Mouse (Mus musculus) heart, embryonic 12.5 days (tissue): ENCODE data around the gene Pmp22. TPM values are rescaled to one million over a fixed set of nuclear protein-coding genes. Genes with fewer than 3 reads are reported as not detected.
A peak's percentile ranks its signal among the peaks of the same experiment; 100 is the strongest.

Source experiments
- ATAC-seq: fragments of 200-750 bp; cut with Nextera tagmentation; 2 replicates; pipeline ENCODE4 v1.8.0; 2017; ENCODE audit warnings: moderate TSS enrichment, moderate library complexity; ENCODE audit not compliant: insufficient number of reproducible peaks, low FRiP score
- H3K27ac ChIP-seq: fragments of 300-500 bp; sonication (generic); 2 replicates; pipeline ENCODE4 v1.5.1; 2016; ENCODE audit warnings: mild to moderate bottlenecking, moderate library complexity; ENCODE audit not compliant: poor library complexity, severe bottlenecking
- H3K27me3 ChIP-seq: fragments of 300-500 bp; sonication (generic); replicated peaks from 2 replicates; pipeline ENCODE4 v1.6.1; 2016; ENCODE audit warnings: mild to moderate bottlenecking, moderate library complexity
- H3K36me3 ChIP-seq: fragments of 300-500 bp; sonication (generic); 2 replicates; pipeline ENCODE4 v1.6.1; 2016; ENCODE audit warnings: mild to moderate bottlenecking, moderate library complexity
- H3K4me1 ChIP-seq: fragments of 300-500 bp; sonication (generic); replicated peaks from 2 replicates; pipeline ENCODE4 v1.6.1; 2016; ENCODE audit warnings: mild to moderate bottlenecking
- H3K4me2 ChIP-seq: fragments of 300-500 bp; sonication (generic); 2 replicates; pipeline ENCODE4 v1.6.1; 2016; ENCODE audit warnings: mild to moderate bottlenecking, moderate library complexity
- H3K4me3 ChIP-seq: fragments of 300-500 bp; sonication (generic); 2 replicates; pipeline ENCODE4 v1.5.1; 2016; ENCODE audit warnings: mild to moderate bottlenecking
- H3K9ac ChIP-seq: fragments of 300-500 bp; sonication (generic); 2 replicates; pipeline ENCODE4 v1.6.1; 2016; ENCODE audit warnings: mild to moderate bottlenecking, moderate library complexity
- H3K9me3 ChIP-seq: fragments of 300-500 bp; sonication (generic); replicated peaks from 2 replicates; pipeline ENCODE4 v1.6.1; 2016; ENCODE audit warnings: mild to moderate bottlenecking, moderate library complexity
- WGBS: fragments of 180-500 bp; shearing (Covaris S2); methylation state at CpG from one replicate; pipeline ENCODE4 v1.1.7; 2016; 5-methylcytosine and 5-hydroxymethylcytosine counted together
- polyA plus RNA-seq: library from polyadenylated mRNA; unstranded; fragments of >200 nt; fragmentation: Nextera tagmentation; extraction: Ambion mirVana; gene quantifications from 2 replicates; pipeline ENCODE4 v1.2.1, GENCODE M21; 2016

Pmp22 gene
- polyA plus RNA-seq, 1 experiment from 2014 or later = 67.8 TPM

- WGBS = 53% methylated on average over 1 of the region's 1 CpGs
- Histone ChIP-seq H3K4me3 (no peak overlapping the region), H3K36me3 (no peaks in the 10 kb centered on the region), H3K4me1 (peaks cover 17% of the 10 kb centered on the region), H3K27ac (no peak overlapping the region), H3K4me2 (no peak overlapping the region), H3K27me3 (no peaks in the 10 kb centered on the region), H3K9ac (no peak overlapping the region), H3K9me3 (no peaks in the 10 kb centered on the region)
- no peak for ATAC-seq
Observed at GRCm38 (mm10) chr11:63109230-63109775, 19.5 kb upstream of the Pmp22 start.

GRCm38 (mm10) chr11:63110329-63110728 lies 18.5 kb upstream of the Pmp22 start:
- Histone ChIP-seq H3K27me3 (no peaks in the 10 kb centered on the region), H3K27ac (no peak overlapping the region), H3K9me3 (no peaks in the 10 kb centered on the region), H3K4me3 (no peak overlapping the region), H3K4me2 (no peak overlapping the region), H3K4me1 (peaks cover 18% of the 10 kb centered on the region), H3K36me3 (no peaks in the 10 kb centered on the region), H3K9ac (no peak overlapping the region)
- ATAC-seq = no peak
- 79% methylated on average over 3 of the region's 3 CpGs for WGBS

- Histone ChIP-seq H3K27me3 (no peaks in the 10 kb centered on the region), H3K4me2 (no peak overlapping the region), H3K36me3 (no peaks in the 10 kb centered on the region), H3K4me3 (no peak overlapping the region), H3K9ac (no peak overlapping the region), H3K4me1 (peaks cover 41% of the 10 kb centered on the region), H3K27ac (peak overlapping the region; percentile 81), H3K9me3 (no peaks in the 10 kb centered on the region)
- no peak for ATAC-seq
- WGBS = 64% methylated on average over 8 of the region's 8 CpGs
Observed at GRCm38 (mm10) chr11:63114807-63115641, 13.8 kb upstream of the Pmp22 start.

- H3K27ac ChIP-seq = no peak overlapping the region
- H3K9ac ChIP-seq = no peak overlapping the region
- no peak for ATAC-seq
- no peaks in the 10 kb centered on the region for H3K27me3 ChIP-seq
- H3K4me2 ChIP-seq = no peak overlapping the region
- H3K36me3 ChIP-seq = no peaks in the 10 kb centered on the region
- peaks cover 47% of the 10 kb centered on the region for H3K4me1 ChIP-seq
- no peak overlapping the region for H3K4me3 ChIP-seq
- H3K9me3 ChIP-seq = no peaks in the 10 kb centered on the region
- 85% methylated on average over 5 of the region's 5 CpGs for WGBS
Observed at GRCm38 (mm10) chr11:63116652-63117051, 12.1 kb upstream of the Pmp22 start.

- no peak overlapping the region for H3K9ac ChIP-seq
- ATAC-seq = no peak
- no peak overlapping the region for H3K27ac ChIP-seq
- WGBS = 48% methylated on average over 1 of the region's 1 CpGs
- H3K4me1 ChIP-seq = peaks cover 47% of the 10 kb centered on the region
- H3K4me3 ChIP-seq = no peak overlapping the region
- H3K27me3 ChIP-seq = no peaks in the 10 kb centered on the region
- H3K4me2 ChIP-seq = no peak overlapping the region
- H3K36me3 ChIP-seq = no peaks in the 10 kb centered on the region
- H3K9me3 ChIP-seq = no peaks in the 10 kb centered on the region
Observed at GRCm38 (mm10) chr11:63117266-63117665, 11.5 kb upstream of the Pmp22 start.

- H3K4me3 ChIP-seq = no peak overlapping the region
- WGBS = 9% methylated on average over 7 of the region's 7 CpGs
- H3K4me2 ChIP-seq = no peak overlapping the region; the same call in 1 of the 2 replicates
- H3K9ac ChIP-seq = no peak overlapping the region
- H3K9me3 ChIP-seq = no peaks in the 10 kb centered on the region
- ATAC-seq = peak; percentile 81
- peak overlapping the region; percentile 66 for H3K27ac ChIP-seq
- H3K27me3 ChIP-seq = no peaks in the 10 kb centered on the region
- no peaks in the 10 kb centered on the region for H3K36me3 ChIP-seq
- peaks cover 42% of the 10 kb centered on the region for H3K4me1 ChIP-seq
Observed at GRCm38 (mm10) chr11:63119791-63120190, 9.0 kb upstream of the Pmp22 start.

- H3K36me3 ChIP-seq = no peaks in the 10 kb centered on the region
- no peak overlapping the region for H3K4me3 ChIP-seq
- H3K27me3 ChIP-seq = no peaks in the 10 kb centered on the region
- no peak for ATAC-seq
- H3K27ac ChIP-seq = no peak overlapping the region
- H3K9me3 ChIP-seq = no peaks in the 10 kb centered on the region
- peaks cover 39% of the 10 kb centered on the region for H3K4me1 ChIP-seq
- no peak overlapping the region for H3K9ac ChIP-seq
- no peak overlapping the region for H3K4me2 ChIP-seq
- 79% methylated on average over 2 of the region's 2 CpGs for WGBS
Observed at GRCm38 (mm10) chr11:63122249-63122648, 6.5 kb upstream of the Pmp22 start.

GRCm38 (mm10) chr11:63122776-63123350 lies 5.9 kb upstream of the Pmp22 start:
- Histone ChIP-seq H3K9ac (no peak overlapping the region), H3K4me3 (no peak overlapping the region), H3K9me3 (no peaks in the 10 kb centered on the region), H3K27ac (no peak overlapping the region), H3K36me3 (no peaks in the 10 kb centered on the region), H3K4me1 (peaks cover 39% of the 10 kb centered on the region), H3K4me2 (no peak overlapping the region), H3K27me3 (no peaks in the 10 kb centered on the region)
- ATAC-seq = no peak
- 78% methylated on average over 4 of the region's 4 CpGs for WGBS

GRCm38 (mm10) chr11:63124316-63124715 lies 4.5 kb upstream of the Pmp22 start:
- Histone ChIP-seq H3K9me3 (no peaks in the 10 kb centered on the region), H3K27ac (no peak overlapping the region), H3K27me3 (no peaks in the 10 kb centered on the region), H3K4me3 (no peak overlapping the region), H3K4me1 (peaks cover 36% of the 10 kb centered on the region), H3K9ac (no peak overlapping the region), H3K4me2 (no peak overlapping the region), H3K36me3 (no peaks in the 10 kb centered on the region)
- WGBS = 23% methylated on average over 4 of the region's 4 CpGs
- ATAC-seq = no peak

- Histone ChIP-seq H3K4me3 (no peak overlapping the region), H3K9me3 (no peaks in the 10 kb centered on the region), H3K27ac (peak overlapping the region; percentile 8; the same call in 1 of the 2 replicates), H3K36me3 (no peaks in the 10 kb centered on the region), H3K4me1 (peaks cover 39% of the 10 kb centered on the region), H3K27me3 (no peaks in the 10 kb centered on the region), H3K9ac (no peak overlapping the region; the same call in 1 of the 2 replicates), H3K4me2 (no peak overlapping the region)
- ATAC-seq = peak; percentile 37; the same call in 1 of the 2 replicates
- 39% methylated on average over 5 of the region's 5 CpGs for WGBS
Observed at GRCm38 (mm10) chr11:63125832-63126456, 2.8 kb upstream of the Pmp22 start.

GRCm38 (mm10) chr11:63126976-63127375 lies 1.8 kb upstream of the Pmp22 start:
- H3K27ac ChIP-seq = no peak overlapping the region
- H3K36me3 ChIP-seq = no peaks in the 10 kb centered on the region
- WGBS = 69% methylated on average over 8 of the region's 8 CpGs
- peaks cover 43% of the 10 kb centered on the region for H3K4me1 ChIP-seq
- H3K9ac ChIP-seq = no peak overlapping the region
- H3K27me3 ChIP-seq = no peaks in the 10 kb centered on the region
- no peak overlapping the region for H3K4me3 ChIP-seq
- H3K4me2 ChIP-seq = no peak overlapping the region
- ATAC-seq = no peak
- no peaks in the 10 kb centered on the region for H3K9me3 ChIP-seq
